Mouse (Mus musculus) intestine, embryonic 14.5 days (tissue): Measurements from ENCODE around the gene Tcp1. TPM values are rescaled to one million over a fixed set of nuclear protein-coding genes. Genes with fewer than 3 reads are reported as not detected.

ENCODE experiments used
- ATAC-seq: fragments of 200-750 bp; cut with Nextera tagmentation; replicated peaks from 2 replicates; pipeline ENCODE4 v1.8.0; 2017; ENCODE audit warnings: low read depth, moderate number of reproducible peaks, moderate TSS enrichment, moderate library complexity; ENCODE audit not compliant: low FRiP score, low TSS enrichment
- DNase-seq: peaks from one replicate; pipeline ENCODE4 v3.0.0-alpha.2; 2018; ENCODE audit warnings: low spot score
- H3K27ac ChIP-seq: fragments of 300-500 bp; sonication (generic); 2 replicates; pipeline ENCODE4 v1.5.1; 2014; ENCODE audit warnings: low read depth, mild to moderate bottlenecking, control low read depth
- H3K27me3 ChIP-seq: fragments of 300-500 bp; sonication (generic); replicated peaks from 2 replicates; pipeline ENCODE4 v1.6.1; 2014; ENCODE audit warnings: low read length, control low read depth; ENCODE audit not compliant: control insufficient read depth, insufficient read depth
- H3K36me3 ChIP-seq: fragments of 300-500 bp; sonication (generic); 2 replicates; pipeline ENCODE4 v1.6.1; 2014; ENCODE audit warnings: low read length, control low read depth; ENCODE audit not compliant: control insufficient read depth, insufficient read depth
- H3K4me1 ChIP-seq: fragments of 300-500 bp; sonication (generic); replicated peaks from 2 replicates; pipeline ENCODE4 v1.6.1; 2014; ENCODE audit warnings: low read length, control low read depth, mixed read lengths; ENCODE audit not compliant: control insufficient read depth, insufficient read depth
- H3K4me2 ChIP-seq: fragments of 300-500 bp; sonication (generic); 2 replicates; pipeline ENCODE4 v1.6.1; 2014; ENCODE audit warnings: low read length
- H3K4me3 ChIP-seq: fragments of 300-500 bp; sonication (generic); 2 replicates; pipeline ENCODE4 v1.5.1; 2014; ENCODE audit warnings: low read depth, low read length, control low read depth, mixed read lengths
- H3K9ac ChIP-seq: fragments of 300-500 bp; sonication (generic); 2 replicates; pipeline ENCODE4 v1.6.1; 2014; ENCODE audit warnings: mild to moderate bottlenecking, low read length
- H3K9me3 ChIP-seq: fragments of 300-500 bp; sonication (generic); 2 replicates; pipeline ENCODE4 v1.6.1; 2016; ENCODE audit warnings: low read length, control low read depth; ENCODE audit not compliant: control insufficient read depth
- WGBS: fragments of 180-500 bp; shearing (Covaris S2); extraction: QIAGEN DNeasy Blood & Tissue Kit; methylation state at CpG from one replicate; pipeline ENCODE4 v1.1.7; 2014; 5-methylcytosine and 5-hydroxymethylcytosine counted together
- polyA plus RNA-seq: library from polyadenylated mRNA; unstranded; fragments of >200 nt; fragmentation: Nextera tagmentation; extraction: Ambion mirVana; gene quantifications from 2 replicates; pipeline ENCODE4 v1.2.1, GENCODE M21; 2014

Tcp1 gene
- polyA plus RNA-seq, 1 experiment from 2014 or later: 447 TPM

DNA sequence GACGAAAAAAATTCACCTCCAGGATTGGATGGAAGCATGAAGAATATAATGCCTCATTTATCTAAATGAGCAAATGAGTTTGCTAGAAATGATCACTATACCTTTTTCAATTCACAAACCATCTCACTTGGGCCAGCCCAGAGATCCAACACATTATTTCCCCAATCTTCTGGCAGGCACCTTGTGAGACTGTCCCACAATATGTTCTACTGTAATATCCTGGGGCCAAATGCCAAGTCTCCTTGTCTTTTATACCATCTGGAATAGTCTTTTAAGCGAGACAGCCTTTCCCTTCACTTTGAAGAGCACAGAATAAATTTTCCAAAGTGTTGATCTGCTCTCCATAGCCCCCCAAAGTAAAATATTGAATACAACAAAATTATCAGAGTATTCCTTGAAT is 58.4 kb downstream of the Tcp1 start:
- no peak overlapping the region for H3K4me3 ChIP-seq
- WGBS: 83% methylated on average over 2 of the region's 2 CpGs
- H3K27ac ChIP-seq: no peak overlapping the region
- peaks cover 77% of the 10 kb centered on the region for H3K36me3 ChIP-seq
- H3K27me3 ChIP-seq: no peaks in the 10 kb centered on the region
- ATAC-seq (no peak), DNase-seq (peak; percentile 28)
- H3K9me3 ChIP-seq: no peaks in the 10 kb centered on the region
- H3K9ac ChIP-seq: no peak overlapping the region
- no peaks in the 10 kb centered on the region for H3K4me1 ChIP-seq
- no peak overlapping the region for H3K4me2 ChIP-seq

Other genes with a start within 250 kb of the Tcp1 start
- gene Slc22a1, start 239.9 kb upstream of the Tcp1 start, polyA plus RNA-seq: 0.34 TPM in 1 of 2 replicates, not detected in the other
- gene Igf2r, start 146.0 kb upstream of the Tcp1 start, polyA plus RNA-seq: 52.3 and 52.8 TPM in 2 replicates
- 0.64 and 1.3 TPM in 2 replicates for gene Mas1, start 47.6 kb upstream of the Tcp1 start, polyA plus RNA-seq
- not detected in 2 replicates for gene Mrgprh, start 39.7 kb upstream of the Tcp1 start, polyA plus RNA-seq
- 0.65 and 1.4 TPM in 2 replicates for gene Pnldc1, start 5.5 kb upstream of the Tcp1 start, polyA plus RNA-seq
- 168 TPM in 2 replicates for gene Mrpl18, start 644 bp downstream of the Tcp1 start, polyA plus RNA-seq
- 0.81 and 1.1 TPM in 2 replicates for gene Acat3, start 24.9 kb downstream of the Tcp1 start, polyA plus RNA-seq
- 141 and 151 TPM in 2 replicates for gene Acat2, start 45.0 kb downstream of the Tcp1 start, polyA plus RNA-seq
- 121 and 131 TPM in 2 replicates for gene Wtap, start 78.5 kb downstream of the Tcp1 start, polyA plus RNA-seq
- 141 and 149 TPM in 2 replicates for gene Sod2, start 91.1 kb downstream of the Tcp1 start, polyA plus RNA-seq
- gene Gpr31b, start 136.6 kb downstream of the Tcp1 start, polyA plus RNA-seq: 0.27 TPM in 1 of 2 replicates, not detected in the other
- gene Tcp10b, start 145.4 kb downstream of the Tcp1 start, polyA plus RNA-seq: 0.09 and 0.31 TPM in 2 replicates
- not detected in 2 replicates for gene Unc93a, start 216.1 kb downstream of the Tcp1 start, polyA plus RNA-seq